Mouse (Mus musculus): ENCODE results near the gene Mageh1.

DNA sequence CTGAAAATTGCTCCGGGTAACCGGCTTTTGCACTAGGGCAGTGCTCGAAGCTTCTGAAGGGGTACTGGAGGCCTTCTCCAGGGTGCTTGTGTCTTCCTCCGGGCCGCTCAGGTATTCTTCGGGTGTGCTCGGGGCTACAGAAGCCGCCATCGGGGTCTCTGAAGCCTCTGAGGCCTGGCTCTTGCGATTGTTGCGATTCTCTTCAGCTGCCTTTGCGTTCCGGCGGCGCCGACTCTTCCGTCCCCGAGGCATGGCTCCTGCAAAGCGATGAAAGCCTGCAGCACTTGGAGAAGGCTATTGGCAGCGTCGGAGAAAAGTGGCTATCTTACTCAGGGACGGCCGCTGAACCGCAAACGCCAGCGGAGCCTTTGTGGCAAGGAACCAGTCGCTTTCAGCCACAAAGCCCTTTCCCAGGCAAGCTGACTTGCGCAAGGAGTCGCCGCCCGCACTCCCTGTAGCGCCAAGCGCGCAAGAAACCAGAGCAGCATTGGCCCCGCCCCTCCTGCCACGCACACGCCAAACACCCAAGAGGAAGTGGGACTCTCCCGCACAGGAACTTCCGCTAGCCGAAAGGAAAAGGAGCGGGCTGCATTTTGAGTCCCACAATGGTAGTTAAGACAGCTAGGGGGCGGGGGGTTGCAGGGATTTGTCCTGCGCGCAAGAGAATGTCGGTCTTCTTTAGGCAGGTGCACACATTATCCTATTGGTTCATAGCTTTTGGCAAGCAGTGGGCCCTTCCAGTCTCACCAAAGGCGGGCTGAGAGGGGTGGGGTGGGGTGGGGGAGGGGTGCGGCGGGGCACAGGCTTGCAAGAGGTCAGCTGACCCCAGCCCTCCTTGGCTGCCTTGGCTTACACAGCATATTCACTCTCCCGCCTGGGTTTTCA is at the start of gene Mageh1:
- peak; percentile 39; the same call in 1 of the 2 replicates for TF ChIP-seq POLR2A (IDR thresholded peaks at IDR 0.05; ENCODE audit: control insufficient read depth, low read depth, low read length)
- no peak for TF ChIP-seq CTCF (IDR thresholded peaks at IDR 0.05; ENCODE audit: control insufficient read depth, insufficient read depth, insufficient replicate concordance, low read depth, low read length)

Data from testis, adult 2 months (tissue).